Mouse (Mus musculus): ENCODE results near the gene Cpsf4l. TPM values are rescaled to one million over a fixed set of nuclear protein-coding genes. Genes with fewer than 3 reads are reported as not detected.
A peak's percentile ranks its signal among the peaks of the same experiment; 100 is the strongest.

Cpsf4l gene
- polyA plus RNA-seq, 1 experiment: 0.84 TPM

DNA sequence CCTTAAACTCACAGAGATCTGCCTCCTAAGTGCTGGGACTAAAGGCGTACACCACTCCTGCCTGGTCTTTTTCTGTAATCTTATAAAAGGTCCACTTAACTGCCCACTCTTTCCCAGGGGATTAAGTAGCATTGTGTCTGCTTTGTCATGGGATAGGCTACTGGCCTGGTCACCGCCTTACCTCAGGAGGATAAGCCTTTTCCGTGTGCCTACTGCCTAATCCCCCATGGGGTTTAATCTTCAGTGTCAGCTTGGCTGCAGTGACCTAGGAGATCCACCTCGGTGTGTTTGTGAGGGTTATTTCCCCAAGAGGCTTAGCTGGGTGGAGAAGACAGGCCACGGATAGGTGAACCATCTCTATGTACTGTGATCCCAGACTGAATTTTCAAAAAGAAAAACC, 12.2 kb downstream of the Cpsf4l start:
- DNase-seq: no peak
- Histone ChIP-seq H3K27ac (ENCODE audit: control insufficient read depth, insufficient read depth, low read length) (no peak overlapping the region), H3K4me1 (replicated peaks; ENCODE audit: control insufficient read depth, insufficient read depth, low read length) (no peaks in the 10 kb centered on the region), H3K36me3 (ENCODE audit: control insufficient read depth, insufficient read depth, low read length) (no peaks in the 10 kb centered on the region; the same call in 1 of the 2 replicates), H3K4me3 (ENCODE audit: control insufficient read depth, insufficient read depth, low read length) (no peak overlapping the region), H3K27me3 (ENCODE audit: control insufficient read depth, insufficient read depth, low read length) (no peaks in the 10 kb centered on the region)
- TF ChIP-seq POLR2A (IDR thresholded peaks at IDR 0.05; ENCODE audit: control insufficient read depth, extremely low read depth, insufficient read depth, low read length, poor library complexity) (no peak), CTCF (IDR thresholded peaks at IDR 0.05; ENCODE audit: borderline replicate concordance, control insufficient read depth, extremely low read depth, insufficient read depth, low read length, poor library complexity) (no peak)
- WGBS: 90% methylated on average over 5 of the region's 5 CpGs

DNA sequence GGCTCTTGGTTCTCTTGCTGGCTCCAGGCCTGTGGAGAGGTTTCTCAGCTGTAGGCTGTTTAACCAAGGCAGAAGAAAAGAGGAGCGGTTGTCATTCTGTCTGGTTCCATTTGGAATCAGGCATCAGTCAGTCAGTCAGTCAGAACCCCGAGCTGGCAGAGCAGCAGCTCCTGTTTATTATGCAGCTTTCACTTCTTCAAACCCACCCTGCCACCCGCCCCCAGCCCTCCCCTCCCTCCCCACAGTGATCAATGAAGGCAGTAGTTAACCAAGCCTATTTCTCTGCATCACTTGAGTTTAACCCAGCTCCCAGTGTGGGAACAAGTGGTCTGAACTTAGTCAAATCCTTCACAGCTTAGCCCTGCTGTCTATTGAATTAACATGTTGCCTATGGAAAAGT, 18.0 kb downstream of the Cpsf4l start:
- TF ChIP-seq POLR2A (IDR thresholded peaks at IDR 0.05; ENCODE audit: control insufficient read depth, extremely low read depth, insufficient read depth, low read length, poor library complexity): no peak
- no peak for TF ChIP-seq CTCF (IDR thresholded peaks at IDR 0.05; ENCODE audit: borderline replicate concordance, control insufficient read depth, extremely low read depth, insufficient read depth, low read length, poor library complexity)
- H3K4me3 ChIP-seq (ENCODE audit: control insufficient read depth, insufficient read depth, low read length): no peak overlapping the region
- DNase-seq: no peak
- 80% methylated on average over 3 of the region's 3 CpGs for WGBS
- peaks cover 7% of the 10 kb centered on the region for H3K36me3 ChIP-seq (ENCODE audit: control insufficient read depth, insufficient read depth, low read length)
- H3K4me1 ChIP-seq (replicated peaks; ENCODE audit: control insufficient read depth, insufficient read depth, low read length): no peaks in the 10 kb centered on the region
- H3K27ac ChIP-seq (ENCODE audit: control insufficient read depth, insufficient read depth, low read length): no peak overlapping the region
- no peaks in the 10 kb centered on the region for H3K27me3 ChIP-seq (ENCODE audit: control insufficient read depth, insufficient read depth, low read length)

DNA sequence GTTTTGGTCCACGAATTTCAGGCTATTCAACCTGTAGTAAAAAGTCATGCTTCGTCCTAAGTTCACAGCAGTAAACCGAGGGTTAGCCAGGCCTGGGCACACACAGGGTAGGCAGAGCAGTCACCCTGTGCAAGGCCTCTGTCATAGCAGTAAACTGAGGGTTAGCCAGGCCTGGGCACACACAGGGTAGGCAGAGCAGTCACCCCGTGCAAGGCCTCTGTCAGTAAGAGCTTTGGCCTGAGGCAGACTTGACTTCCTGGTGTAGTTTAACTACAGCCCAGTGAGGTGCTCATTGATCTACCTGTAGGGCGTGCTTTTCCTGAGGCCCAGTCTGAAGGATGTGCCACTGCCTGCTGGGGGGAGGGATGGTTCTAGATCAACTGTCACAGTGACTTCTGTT, 18.5 kb downstream of the Cpsf4l start:
- no peak overlapping the region for H3K4me3 ChIP-seq (ENCODE audit: control insufficient read depth, insufficient read depth, low read length)
- H3K36me3 ChIP-seq (ENCODE audit: control insufficient read depth, insufficient read depth, low read length): peaks cover 7% of the 10 kb centered on the region
- no peak for DNase-seq
- H3K27ac ChIP-seq (ENCODE audit: control insufficient read depth, insufficient read depth, low read length): no peak overlapping the region
- no peaks in the 10 kb centered on the region for H3K27me3 ChIP-seq (ENCODE audit: control insufficient read depth, insufficient read depth, low read length)
- H3K4me1 ChIP-seq (replicated peaks; ENCODE audit: control insufficient read depth, insufficient read depth, low read length): no peaks in the 10 kb centered on the region
- no peak for TF ChIP-seq POLR2A (IDR thresholded peaks at IDR 0.05; ENCODE audit: control insufficient read depth, extremely low read depth, insufficient read depth, low read length, poor library complexity)
- TF ChIP-seq CTCF (IDR thresholded peaks at IDR 0.05; ENCODE audit: borderline replicate concordance, control insufficient read depth, extremely low read depth, insufficient read depth, low read length, poor library complexity): no peak
- WGBS: 95% methylated on average over 5 of the region's 5 CpGs

DNA sequence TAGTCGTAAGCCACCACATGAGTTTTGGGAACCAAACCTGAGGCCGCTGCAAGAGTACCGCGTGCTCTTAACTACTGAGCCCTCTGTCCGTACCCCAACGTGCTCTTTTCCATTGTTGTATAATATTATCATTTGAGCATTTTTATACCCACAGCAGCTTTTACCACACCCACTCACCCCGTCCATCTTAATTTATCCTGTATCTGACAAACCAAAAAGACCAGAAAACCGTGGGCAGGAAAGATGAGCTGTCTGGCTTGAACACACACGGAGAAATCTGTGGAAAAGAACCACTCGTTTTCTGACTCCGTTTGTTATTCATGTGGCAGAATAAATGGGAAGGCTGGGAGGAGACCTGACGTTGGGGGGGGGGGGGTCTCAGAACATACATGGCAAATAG, 19.3 kb downstream of the Cpsf4l start:
- WGBS: 97% methylated on average over 12 of the region's 12 CpGs
- peaks cover 7% of the 10 kb centered on the region for H3K36me3 ChIP-seq (ENCODE audit: control insufficient read depth, insufficient read depth, low read length)

DNA sequence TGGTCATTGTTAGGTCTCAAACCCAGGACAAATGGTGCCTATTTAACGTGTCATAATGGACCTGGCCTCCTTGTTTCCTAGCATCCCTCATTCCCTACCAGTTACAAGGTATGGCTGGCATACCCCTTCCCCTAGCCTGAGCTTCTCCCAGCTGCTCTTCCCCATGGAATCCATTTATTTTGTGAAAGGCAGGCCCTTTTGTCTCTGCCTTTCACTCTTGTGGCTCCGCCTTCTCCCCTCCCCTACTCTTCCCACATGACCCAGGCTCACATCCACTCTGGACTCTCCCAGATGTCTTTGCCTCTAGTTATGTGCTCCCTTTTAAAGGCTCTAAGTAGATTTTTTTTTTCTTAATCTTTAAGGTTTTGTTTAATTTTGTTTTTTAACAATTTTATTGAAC, 22.8 kb downstream of the Cpsf4l start:
- Histone ChIP-seq H3K4me3 (ENCODE audit: control insufficient read depth, insufficient read depth, low read length) (no peak overlapping the region), H3K27ac (ENCODE audit: control insufficient read depth, insufficient read depth, low read length) (no peak overlapping the region), H3K27me3 (ENCODE audit: control insufficient read depth, insufficient read depth, low read length) (no peaks in the 10 kb centered on the region), H3K4me1 (replicated peaks; ENCODE audit: control insufficient read depth, insufficient read depth, low read length) (peaks cover 5% of the 10 kb centered on the region), H3K36me3 (ENCODE audit: control insufficient read depth, insufficient read depth, low read length) (peaks cover 7% of the 10 kb centered on the region; the same call in 1 of the 2 replicates)
- DNase-seq: no peak
- TF ChIP-seq CTCF (IDR thresholded peaks at IDR 0.05; ENCODE audit: borderline replicate concordance, control insufficient read depth, extremely low read depth, insufficient read depth, low read length, poor library complexity): no peak
- TF ChIP-seq POLR2A (IDR thresholded peaks at IDR 0.05; ENCODE audit: control insufficient read depth, extremely low read depth, insufficient read depth, low read length, poor library complexity): no peak
- WGBS: 91% methylated on average over 2 of the region's 2 CpGs

More for the DNA sequence above, 19.3 kb downstream of the Cpsf4l start:
- H3K4me3 ChIP-seq (ENCODE audit: control insufficient read depth, insufficient read depth, low read length): no peak overlapping the region
- TF ChIP-seq CTCF (IDR thresholded peaks at IDR 0.05; ENCODE audit: borderline replicate concordance, control insufficient read depth, extremely low read depth, insufficient read depth, low read length, poor library complexity): no peak
- H3K4me1 ChIP-seq (replicated peaks; ENCODE audit: control insufficient read depth, insufficient read depth, low read length): no peaks in the 10 kb centered on the region
- H3K27ac ChIP-seq (ENCODE audit: control insufficient read depth, insufficient read depth, low read length): no peak overlapping the region
- no peak for DNase-seq
- H3K27me3 ChIP-seq (ENCODE audit: control insufficient read depth, insufficient read depth, low read length): no peaks in the 10 kb centered on the region

DNA sequence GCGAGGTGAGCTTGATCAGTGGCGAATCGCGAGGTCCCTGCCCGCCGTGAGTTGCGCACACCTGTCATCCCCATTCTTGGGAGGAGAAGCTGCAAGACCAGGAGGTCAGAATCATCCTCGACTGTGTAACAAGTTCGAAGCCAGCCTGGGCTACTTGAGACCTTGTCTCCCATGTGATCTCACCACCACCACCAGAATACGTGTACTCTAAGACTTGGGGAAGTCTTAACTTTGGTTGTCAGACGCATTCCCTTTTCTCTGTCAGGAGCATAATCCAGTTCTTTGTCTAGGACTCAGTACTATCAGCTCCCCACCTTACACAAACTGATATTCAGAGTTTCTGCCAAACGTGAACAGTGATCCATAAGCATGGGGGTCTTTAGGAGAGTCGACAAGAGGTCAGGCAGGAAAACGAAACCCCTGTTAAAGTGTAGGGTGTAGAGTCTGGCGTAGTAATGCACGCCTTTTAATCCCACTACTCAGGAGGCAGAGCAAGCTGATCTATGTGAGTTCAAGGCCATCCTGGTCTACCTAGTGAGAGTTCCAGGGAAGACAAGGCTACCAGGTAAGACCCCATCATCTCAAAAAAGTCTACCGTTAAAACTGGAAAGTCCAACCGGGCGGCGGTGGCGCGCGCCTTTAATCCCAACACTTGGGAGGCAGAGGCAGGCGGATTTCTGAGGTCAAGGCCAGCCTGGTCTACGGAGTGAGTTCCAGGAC, 24.9 kb downstream of the Cpsf4l start:
- peaks cover 5% of the 10 kb centered on the region for H3K4me1 ChIP-seq (replicated peaks; ENCODE audit: control insufficient read depth, insufficient read depth, low read length)
- TF ChIP-seq CTCF (IDR thresholded peaks at IDR 0.05; ENCODE audit: borderline replicate concordance, control insufficient read depth, extremely low read depth, insufficient read depth, low read length, poor library complexity) (no peak), POLR2A (IDR thresholded peaks at IDR 0.05; ENCODE audit: control insufficient read depth, extremely low read depth, insufficient read depth, low read length, poor library complexity) (no peak)
- H3K4me3 ChIP-seq (ENCODE audit: control insufficient read depth, insufficient read depth, low read length): peak overlapping the region; percentile 90
- DNase-seq: no peak
- no peak overlapping the region for H3K27ac ChIP-seq (ENCODE audit: control insufficient read depth, insufficient read depth, low read length)
- H3K27me3 ChIP-seq (ENCODE audit: control insufficient read depth, insufficient read depth, low read length): no peaks in the 10 kb centered on the region
- H3K36me3 ChIP-seq (ENCODE audit: control insufficient read depth, insufficient read depth, low read length): peaks cover 7% of the 10 kb centered on the region; the same call in 1 of the 2 replicates
- WGBS: 41% methylated on average over 25 of the region's 25 CpGs
